Mouse (Mus musculus) neutrophil, adult 5-6 weeks (primary cell): ENCODE results near the gene Gm2115. TPM values are rescaled to one million over a fixed set of nuclear protein-coding genes. Genes with fewer than 3 reads are reported as not detected.

Experiments
- ATAC-seq: fragments of 151-379, 151-347 bp; 2 replicates; pipeline ENCODE4 v1.8.0; 2017; ENCODE audit warnings: mild to moderate bottlenecking, moderate TSS enrichment; ENCODE audit not compliant: insufficient number of reproducible peaks, poor library complexity, low FRiP score, severe bottlenecking; ENCODE audit errors: extremely low read depth
- total RNA-seq: library from RNA; stranded (forward); fragments of 200-1000 nt; gene quantifications from 2 replicates; pipeline ENCODE4 v1.2.3, GENCODE M21; 2017

The Gm2115 gene
- total RNA-seq, result not detected in 2 replicates

DNA sequence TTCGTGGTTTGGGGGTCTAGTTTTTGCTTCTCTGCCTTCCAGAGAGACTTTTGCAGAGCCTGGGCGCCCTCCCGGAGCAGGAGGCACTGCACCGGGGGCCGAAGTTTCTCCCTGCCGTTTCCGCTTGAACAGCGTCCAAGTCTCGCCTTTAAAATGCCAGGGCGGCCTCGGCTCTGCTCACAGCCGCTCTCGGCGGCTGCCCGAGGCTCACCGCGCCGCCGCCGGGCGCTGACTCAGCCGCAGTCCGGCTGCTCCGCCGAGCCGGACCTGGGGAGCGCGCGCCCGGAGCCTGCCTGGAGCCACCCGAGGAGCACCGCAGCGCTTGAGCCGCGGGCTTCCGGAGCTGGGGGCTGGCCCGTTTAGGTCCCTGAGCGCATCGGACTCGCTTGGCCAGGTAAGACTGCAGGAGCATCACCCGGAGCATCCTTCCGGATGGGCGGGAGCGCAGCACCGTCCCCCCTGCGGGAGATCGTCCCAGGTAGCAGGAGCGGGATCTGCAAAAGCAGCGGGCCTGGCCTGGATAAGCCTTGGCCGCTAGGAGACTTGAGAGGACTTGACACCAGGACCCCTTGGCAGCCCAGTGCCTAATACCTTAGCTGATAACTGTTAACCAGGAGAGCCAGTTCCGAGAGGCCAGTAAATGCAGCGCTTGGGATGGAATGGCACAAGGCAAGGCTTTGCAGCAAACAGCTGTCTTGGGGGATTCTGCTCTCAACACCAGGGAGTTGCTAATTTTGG lies at the start of gene Gm2115:
TSS of gene Gm2115 (plus strand) at position 159 of the 738 bp plus-strand sequence.
- no peak for ATAC-seq

DNA sequence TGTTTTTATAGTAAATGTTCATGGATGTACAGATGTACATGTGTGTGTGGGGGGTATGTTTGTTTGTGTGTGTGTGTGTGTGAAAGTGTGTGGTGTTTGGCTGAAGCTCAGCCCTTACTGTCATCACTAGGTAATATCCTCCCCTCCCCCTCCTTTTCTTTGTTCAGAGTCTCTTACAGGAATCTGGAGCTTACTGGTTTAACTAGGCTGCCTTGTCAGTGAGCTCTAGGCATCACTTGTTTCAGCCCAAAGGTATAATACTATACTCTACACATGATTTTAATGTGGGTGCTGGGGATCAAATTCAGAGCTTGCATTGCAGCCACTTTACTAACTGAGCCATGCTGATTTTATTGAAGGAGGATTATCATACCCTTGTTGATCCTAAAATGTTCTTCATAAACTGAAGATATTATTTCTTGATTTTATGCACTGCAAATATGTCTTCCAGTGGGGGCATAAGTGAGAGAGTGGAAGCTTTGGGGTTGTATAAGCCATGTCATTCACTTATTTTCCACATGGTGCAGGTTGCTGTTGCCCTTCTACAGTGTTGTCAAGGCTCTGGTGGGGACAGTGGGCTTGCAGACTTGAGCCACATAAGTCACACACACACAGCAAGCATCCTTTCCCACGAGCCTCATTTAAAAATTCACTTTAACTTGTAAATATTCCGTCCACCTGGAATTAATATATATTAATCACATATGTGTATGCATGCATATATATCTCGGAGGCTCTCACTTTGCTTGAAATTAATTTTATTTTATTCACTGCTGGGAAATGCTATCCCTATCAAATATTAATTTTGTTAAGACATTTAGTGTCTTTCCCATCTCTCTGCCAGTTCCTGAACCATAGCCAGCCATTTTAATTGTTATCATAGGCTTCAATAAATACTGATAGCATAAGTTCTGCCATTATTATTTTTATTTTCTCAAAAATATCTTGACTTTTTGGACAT lies 45.0 kb upstream of the Gm2115 start:
- ATAC-seq, result no peak

DNA sequence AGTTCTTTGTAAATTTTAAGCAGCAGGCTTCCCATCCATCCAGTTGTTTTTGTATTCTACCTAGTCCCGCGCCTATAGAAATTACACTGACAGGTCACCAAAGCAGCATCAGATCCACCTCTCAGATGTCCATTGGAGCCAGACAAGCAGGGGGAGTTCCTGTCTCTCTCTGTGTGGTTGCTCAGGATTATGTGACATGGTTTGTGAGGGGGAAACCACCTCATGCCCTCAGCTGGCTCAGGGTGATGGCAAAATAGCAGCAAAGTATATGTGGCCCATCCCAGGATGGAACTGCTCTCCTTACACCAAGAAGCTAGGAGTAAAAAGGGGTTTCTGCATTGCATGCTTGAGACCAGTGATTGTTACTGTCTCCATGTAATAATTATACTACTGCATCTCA lies 42.3 kb upstream of the Gm2115 start:
- no peak for ATAC-seq

DNA sequence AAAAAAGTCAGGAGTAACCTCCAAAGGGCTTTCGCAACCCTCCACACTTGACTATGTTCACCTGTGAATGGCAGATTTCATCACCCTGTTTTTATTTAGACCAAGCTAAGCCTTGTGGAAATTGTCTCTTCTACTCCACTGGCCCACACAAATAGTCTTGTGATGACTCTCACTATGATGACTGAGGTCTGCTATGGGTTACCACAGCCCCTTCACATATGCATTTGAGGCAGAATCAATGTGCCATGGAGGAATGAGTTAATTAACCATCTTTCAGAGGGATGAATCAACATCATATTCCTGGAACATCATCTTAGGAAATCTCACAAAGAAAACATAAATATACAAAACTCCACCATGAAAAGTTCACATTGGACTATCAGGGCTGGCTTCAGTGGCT lies 25.6 kb upstream of the Gm2115 start:
- no peak for ATAC-seq

DNA sequence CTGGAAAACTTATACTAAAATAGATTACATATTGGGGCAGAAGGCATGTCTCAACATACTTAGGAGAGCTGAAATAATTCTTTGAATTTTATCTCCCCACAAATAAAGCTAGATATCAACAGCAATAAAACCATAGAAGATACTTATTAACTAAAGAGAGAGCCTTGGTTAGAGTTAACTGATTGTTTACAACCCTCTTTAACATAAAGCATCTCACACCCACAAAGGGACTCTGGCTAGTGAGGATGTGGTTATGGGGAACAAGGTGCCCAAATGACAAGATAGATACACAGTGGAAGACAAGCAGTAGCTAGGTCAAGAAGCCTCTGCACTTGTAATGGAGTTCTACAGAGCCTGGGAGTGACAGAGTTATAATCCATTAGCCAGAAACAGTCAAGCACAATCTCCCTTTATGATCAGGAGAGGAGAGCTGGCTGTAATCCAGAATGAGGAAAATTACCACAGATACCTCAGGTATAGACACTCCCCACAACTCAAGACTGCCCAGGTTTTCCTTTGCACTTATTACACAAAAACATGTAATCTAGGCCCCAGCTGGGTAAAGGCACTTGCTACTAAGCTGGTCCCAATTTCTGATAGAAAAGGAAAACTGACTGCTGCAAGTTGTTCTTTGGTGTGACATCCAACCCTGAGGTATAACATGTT lies 10.1 kb upstream of the Gm2115 start:
- no peak for ATAC-seq

DNA sequence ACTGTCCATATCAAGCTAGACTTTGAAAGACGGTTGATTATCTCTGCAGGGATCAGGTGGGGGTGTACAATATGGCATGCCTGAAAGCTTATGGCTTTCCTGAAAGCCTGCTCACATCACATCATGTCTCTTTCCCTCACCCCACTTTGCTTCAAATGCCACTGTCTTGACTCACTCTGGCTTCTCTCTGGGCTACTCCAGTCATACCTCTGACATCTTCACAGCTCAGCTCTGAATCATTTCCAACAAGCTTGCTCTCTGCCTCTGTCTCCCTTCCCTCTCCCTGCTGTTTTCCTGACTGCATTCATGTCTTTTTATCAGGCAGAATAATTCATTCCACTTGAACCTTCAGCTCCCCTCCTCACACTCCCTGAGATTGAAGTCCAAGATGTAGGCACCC lies 7.4 kb upstream of the Gm2115 start:
- ATAC-seq, result no peak

DNA sequence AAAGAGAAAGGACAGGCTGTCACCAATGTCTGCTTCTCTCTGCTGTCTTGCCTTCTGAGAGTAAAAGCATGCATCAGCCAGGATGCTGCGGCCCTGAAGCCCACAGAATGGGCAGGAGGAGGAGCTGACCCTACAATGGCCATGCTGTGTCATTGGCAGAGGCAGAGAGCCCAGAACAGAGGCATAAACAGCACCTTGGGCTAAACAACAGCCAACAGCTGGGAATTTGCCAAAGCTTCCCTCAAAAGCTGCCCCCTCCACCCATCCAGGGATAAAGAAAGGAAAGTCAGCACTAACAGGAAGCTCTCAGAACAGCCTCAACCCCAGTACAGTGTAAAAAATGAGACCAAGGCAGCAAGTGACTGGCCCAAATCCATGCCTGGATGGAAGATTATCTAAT lies 6.3 kb upstream of the Gm2115 start:
- no peak for ATAC-seq

DNA sequence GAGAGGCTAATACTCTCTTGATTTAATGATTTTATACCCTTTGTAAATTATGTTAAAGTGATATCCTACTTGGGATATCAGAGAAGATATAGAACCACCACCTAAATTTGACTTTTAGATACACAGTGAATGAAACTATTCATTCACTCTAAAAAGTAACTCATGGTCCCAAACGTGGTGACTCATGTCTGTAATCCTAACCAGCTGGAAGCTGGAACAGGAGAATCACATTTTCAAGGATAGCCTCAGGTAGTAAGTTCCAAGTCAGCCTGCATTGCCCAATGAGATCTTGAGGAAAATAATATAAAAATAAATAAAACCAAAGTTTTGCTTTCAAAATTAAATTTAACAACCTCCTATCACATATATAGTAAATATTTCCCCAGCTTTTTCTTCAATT lies 2.6 kb upstream of the Gm2115 start:
- ATAC-seq, result no peak

DNA sequence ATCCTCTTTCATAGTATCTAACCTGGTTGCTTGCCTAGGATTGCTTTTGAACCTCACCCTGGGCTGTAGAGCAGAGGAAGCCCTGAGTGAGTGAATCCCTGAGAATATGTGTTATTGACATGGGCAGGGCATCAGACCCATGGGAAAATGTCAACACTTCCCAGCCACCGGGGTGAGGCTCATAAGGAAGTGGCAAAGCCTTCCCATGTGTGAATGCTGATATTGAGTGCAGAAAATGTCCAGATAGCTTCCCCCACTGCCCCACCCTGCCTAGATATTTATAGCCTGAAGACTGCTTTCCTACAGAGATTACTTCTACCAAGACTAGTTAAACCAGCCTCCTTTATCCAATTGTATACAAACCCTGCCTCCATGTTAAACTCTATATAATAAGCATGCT lies 4.0 kb downstream of the Gm2115 start:
- ATAC-seq, result no peak

DNA sequence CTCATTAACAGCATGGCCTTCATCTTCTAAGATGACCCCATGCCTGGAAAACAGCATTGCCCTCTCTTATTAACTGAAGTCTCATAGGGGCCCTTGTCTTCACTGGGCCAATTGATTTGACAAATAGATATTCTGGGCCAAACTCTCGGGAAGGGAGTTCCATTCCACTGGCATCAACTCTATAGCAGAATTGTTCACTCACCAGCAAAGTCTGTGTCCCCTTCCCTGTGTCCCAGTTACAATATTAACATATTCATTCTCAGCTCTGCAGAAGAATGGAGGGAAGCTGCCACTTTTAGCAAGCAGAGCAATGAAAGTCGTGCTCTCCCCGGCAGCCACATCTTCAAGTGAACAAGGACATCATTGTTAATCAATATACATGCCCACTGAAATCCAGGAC lies 5.9 kb downstream of the Gm2115 start:
- no peak for ATAC-seq

DNA sequence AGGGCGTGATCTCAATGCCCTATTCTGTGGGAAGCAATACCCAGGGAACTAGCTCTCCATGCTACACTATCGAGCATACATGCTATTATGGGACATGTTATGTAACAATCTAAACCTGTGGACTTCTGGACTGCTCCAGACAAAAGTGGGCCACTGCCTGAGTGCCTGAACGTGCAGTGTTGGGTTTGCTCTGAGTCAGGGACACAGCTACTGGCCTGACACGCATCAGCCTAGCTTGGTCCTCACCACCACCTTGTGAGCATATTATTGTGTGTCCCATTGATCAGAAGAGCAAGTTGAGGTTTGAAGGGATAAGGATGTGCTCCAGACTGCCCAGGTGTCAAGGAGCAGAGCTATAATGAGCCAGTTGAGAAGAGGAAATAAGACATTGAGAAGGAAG lies 16.2 kb downstream of the Gm2115 start:
- ATAC-seq, result no peak

DNA sequence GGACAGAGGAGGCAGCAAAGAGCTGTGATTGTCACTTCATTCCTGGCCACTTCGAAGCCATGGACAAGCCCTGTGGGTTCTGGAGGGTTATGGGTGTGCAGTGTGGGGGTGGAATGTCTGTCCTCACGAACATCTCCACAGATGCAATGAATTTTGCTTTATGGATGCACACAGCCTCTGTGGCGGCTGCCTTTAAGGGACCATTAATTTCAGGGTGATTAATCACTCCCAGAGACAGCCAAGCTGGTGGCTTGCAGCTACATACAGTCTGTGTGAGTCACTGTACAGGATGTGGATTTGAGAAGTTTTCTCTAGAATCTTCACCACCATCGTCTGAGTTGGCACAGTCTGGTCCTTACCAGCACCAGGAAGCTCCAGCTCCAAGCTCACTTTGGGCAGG lies 17.9 kb downstream of the Gm2115 start:
- ATAC-seq, result no peak

DNA sequence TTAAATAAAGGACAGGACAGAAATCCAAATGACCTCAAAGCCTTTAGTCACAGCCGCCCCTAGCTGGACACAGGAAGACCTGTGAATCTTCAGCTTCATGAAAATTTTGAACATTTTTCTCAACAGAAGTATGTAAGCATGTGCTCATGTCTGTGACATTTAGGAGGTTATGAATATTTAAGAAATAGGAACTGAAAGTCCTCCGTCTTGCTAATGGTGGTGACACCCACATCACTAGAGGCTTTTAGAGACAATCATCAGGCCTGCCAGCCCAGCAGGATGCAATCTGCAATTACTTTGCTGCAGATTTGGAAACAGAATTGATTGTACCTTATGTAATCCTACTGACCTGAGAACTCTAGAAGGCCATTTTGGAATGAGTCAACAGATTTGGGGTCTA lies 22.7 kb downstream of the Gm2115 start:
- no peak for ATAC-seq

DNA sequence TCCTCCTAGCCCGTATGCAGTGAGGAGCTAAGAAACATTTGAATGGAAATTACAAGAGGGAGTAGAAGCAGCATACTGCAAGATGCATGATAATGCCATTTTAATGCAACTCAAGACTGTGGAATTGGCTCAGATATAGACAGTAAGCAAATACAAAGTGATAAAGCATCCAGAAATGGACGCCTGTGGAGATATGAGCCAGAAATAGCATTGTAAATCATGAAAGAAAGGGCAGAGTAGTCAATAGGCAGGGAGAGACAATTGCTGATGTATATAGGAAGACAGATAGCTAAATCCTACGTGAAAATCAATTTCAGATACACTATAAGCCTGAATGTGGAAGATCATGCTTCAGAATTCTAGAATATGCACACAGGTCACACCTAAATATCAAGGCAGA lies 26.5 kb downstream of the Gm2115 start:
- ATAC-seq, result no peak

DNA sequence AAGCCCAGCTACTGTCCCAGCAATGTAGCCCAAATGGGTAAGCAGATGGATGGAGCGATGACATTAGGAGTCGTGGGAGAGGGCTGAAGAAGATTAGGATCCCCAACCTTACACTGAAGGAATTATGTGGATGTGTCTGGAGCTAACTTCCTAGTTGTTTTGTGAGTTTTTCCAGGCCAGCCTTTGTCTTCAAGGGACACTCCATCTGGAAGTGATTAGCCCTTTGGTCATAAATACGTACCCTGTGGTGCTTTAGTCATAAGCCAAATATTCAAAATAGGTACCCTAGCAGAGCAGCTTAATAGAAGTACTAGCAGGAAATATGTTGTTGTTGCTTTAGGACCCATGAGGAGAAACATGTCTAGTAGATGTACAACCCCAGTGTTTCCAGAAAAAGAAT lies 28.6 kb downstream of the Gm2115 start:
- ATAC-seq, result no peak

DNA sequence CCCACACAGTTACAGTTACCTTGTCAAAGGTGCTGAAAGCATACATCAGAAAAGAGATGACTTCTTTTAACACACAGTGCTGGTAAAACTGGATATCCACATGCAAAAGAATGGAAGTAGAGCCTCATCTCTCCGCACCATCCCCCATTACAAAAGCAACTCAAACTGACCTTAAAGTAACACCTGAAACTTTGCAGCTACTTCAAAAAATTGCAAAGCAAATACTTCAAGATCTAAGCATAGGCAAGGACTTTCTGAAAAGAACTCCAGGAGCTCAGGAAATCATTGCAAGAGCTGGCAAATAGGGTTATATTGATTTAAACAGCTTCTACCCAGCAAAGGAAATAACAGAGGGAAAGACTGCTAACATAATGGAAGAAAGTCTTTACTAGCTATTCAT lies 31.7 kb downstream of the Gm2115 start:
- ATAC-seq, result no peak

DNA sequence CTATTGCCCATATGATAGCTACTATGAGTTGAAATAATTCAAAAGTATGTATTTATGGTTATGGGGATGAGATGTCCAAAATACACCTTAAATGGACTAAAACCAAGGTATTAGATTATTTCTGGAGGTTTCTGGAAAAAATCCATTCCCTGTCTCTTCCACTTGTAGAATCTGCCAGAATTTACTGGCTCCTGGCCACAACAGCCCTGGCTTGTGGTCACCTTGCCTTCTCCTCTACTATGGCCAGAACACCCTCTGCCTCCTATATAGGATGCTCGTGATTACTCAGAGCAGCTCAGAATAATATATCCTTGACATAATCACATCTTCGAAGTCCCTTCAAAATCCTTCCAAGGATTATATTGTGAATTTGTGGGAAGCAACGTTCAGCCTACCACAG lies 35.5 kb downstream of the Gm2115 start:
- ATAC-seq, result no peak

DNA sequence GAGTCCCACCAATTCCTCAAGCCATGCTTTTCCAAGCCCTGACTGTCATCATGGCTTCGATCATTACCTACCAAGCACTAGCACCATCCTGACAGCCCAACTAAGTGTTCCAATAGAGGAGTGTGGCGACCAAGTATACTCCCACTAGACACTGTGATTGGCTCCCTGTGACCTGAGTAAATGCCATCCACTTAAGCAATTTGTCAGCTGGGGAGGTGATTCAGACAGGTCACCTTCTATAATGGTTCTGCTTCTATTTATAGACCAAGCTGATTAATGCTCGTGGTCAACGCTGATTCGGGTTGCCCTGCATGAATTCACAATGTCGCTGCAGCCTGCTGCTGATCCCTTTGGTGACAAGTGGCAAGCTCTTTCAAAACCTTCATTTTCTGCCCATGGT lies 37.4 kb downstream of the Gm2115 start:
- ATAC-seq, result no peak

DNA sequence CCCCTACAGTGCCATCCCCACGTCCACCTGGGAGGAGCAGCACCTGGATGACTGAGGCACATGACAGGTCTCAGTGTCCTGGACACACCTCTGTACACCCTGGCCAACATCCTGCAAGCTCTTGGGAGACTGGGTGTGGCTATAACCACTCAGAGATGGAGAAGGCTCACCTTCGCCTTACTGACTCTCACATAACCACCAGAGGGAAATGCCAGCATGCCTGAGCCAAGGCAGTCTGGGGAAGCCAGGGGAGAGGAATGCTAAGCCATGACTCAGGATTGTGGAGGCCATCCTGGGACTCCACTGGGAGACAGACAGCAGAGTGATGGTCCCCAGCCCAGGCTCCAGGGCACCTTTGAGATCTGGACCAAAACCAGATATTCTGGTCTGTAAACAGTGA lies 48.3 kb downstream of the Gm2115 start:
- no peak for ATAC-seq

DNA sequence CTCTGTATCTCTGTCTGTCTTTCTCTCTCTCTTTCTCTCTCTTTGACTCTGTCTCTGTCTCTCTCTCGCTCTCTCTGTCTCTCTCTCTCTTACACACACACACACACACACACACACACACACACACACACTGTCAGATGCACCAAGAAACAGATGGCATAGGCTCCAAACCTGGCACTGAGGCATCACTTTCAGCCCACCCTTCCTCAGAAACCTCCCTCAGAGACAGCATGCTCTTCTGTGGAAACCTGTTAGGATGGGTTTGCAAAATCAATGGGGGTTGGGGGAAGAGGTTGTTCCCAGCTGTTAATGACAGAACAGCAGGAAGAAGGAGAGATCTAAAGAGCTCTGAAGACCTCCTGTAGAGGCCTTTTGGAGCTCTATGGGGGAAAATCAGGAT lies 50.1 kb downstream of the Gm2115 start:
- no peak for ATAC-seq
